Mouse (Mus musculus) embryonic facial prominence, embryonic 11.5 days (tissue): ENCODE results near the gene Rnf43. TPM values are rescaled to one million over a fixed set of nuclear protein-coding genes. Genes with fewer than 3 reads are reported as not detected.

Source experiments
- ATAC-seq: fragments of 200-750 bp; cut with Nextera tagmentation; replicated peaks from 2 replicates; pipeline ENCODE4 v1.8.0; 2017; ENCODE audit warnings: low read depth; ENCODE audit not compliant: insufficient number of reproducible peaks, low FRiP score, low TSS enrichment
- DNase-seq: peaks from one replicate; pipeline ENCODE4 v3.0.0-alpha.2; 2015; ENCODE audit warnings: low spot score
- H3K27ac ChIP-seq: fragments of 300-500 bp; sonication (generic); replicated peaks from 2 replicates; pipeline ENCODE4 v1.5.1; 2014; ENCODE audit warnings: mild to moderate bottlenecking, low read depth, low read length, control low read depth
- H3K27me3 ChIP-seq: fragments of 300-500 bp; sonication (generic); 2 replicates; pipeline ENCODE4 v1.6.1; 2014; ENCODE audit warnings: mild to moderate bottlenecking, low read length, moderate library complexity, mixed read lengths; ENCODE audit not compliant: control insufficient read depth, insufficient read depth
- H3K36me3 ChIP-seq: fragments of 300-500 bp; sonication (generic); replicated peaks from 2 replicates; pipeline ENCODE4 v1.6.1; 2014; ENCODE audit warnings: low read depth, mild to moderate bottlenecking, low read length, moderate library complexity, mixed read lengths; ENCODE audit not compliant: control insufficient read depth, insufficient read depth
- H3K4me1 ChIP-seq: fragments of 300-500 bp; sonication (generic); 2 replicates; pipeline ENCODE4 v1.6.1; 2014; ENCODE audit warnings: low read length, mixed read lengths; ENCODE audit not compliant: control insufficient read depth, insufficient read depth
- H3K4me2 ChIP-seq: fragments of 300-500 bp; sonication (generic); 2 replicates; pipeline ENCODE4 v1.6.1; 2014; ENCODE audit warnings: low read depth, mild to moderate bottlenecking, control low read depth, low read length, moderate library complexity
- H3K4me3 ChIP-seq: fragments of 300-500 bp; sonication (generic); 2 replicates; pipeline ENCODE4 v1.5.1; 2014; ENCODE audit warnings: low read depth, low read length, control low read depth
- H3K9ac ChIP-seq: fragments of 300-500 bp; sonication (generic); replicated peaks from 2 replicates; pipeline ENCODE4 v1.6.1; 2014; ENCODE audit warnings: mild to moderate bottlenecking, control low read depth, low read length
- H3K9me3 ChIP-seq: fragments of 300-500 bp; sonication (generic); replicated peaks from 2 replicates; pipeline ENCODE4 v1.6.1; 2016; ENCODE audit warnings: mild to moderate bottlenecking, low read length, inconsistent platforms, mixed read lengths; ENCODE audit not compliant: control insufficient read depth
- WGBS: fragments of 180-500 bp; shearing (Covaris S2); extraction: QIAGEN DNeasy Blood & Tissue Kit; methylation state at CpG from one replicate; pipeline ENCODE4 v1.1.7; 2014; 5-methylcytosine and 5-hydroxymethylcytosine counted together
- polyA plus RNA-seq: library from polyadenylated mRNA; unstranded; fragments of >200 nt; fragmentation: Nextera tagmentation; extraction: Ambion mirVana; gene quantifications from 2 replicates; pipeline ENCODE4 v1.2.1, GENCODE M21; 2014

Gene Rnf43
- polyA plus RNA-seq, 1 experiment from 2014 or later, result 2.0 TPM

GRCm38 (mm10) chr11:87744964-87745363 lies 82.4 kb downstream of the Rnf43 start:
- DNase-seq (no peak), ATAC-seq (no peak)
- H3K36me3 ChIP-seq, result 0 out of 2 replicates have a peak, but pooled peaks cover 2% of the 10 kb centered on the region
- no peaks in the 10 kb centered on the region for H3K4me1 ChIP-seq
- no peak overlapping the region for H3K4me2 ChIP-seq
- no peaks in the 10 kb centered on the region for H3K27me3 ChIP-seq
- no peak overlapping the region for H3K27ac ChIP-seq
- H3K9me3 ChIP-seq, result no peaks in the 10 kb centered on the region
- WGBS, result 89% methylated on average over 4 of the region's 4 CpGs
- no peak overlapping the region for H3K9ac ChIP-seq
- H3K4me3 ChIP-seq, result no peak overlapping the region

GRCm38 (mm10) chr11:87745632-87746555 lies 83.4 kb downstream of the Rnf43 start:
- no peaks in the 10 kb centered on the region for H3K4me1 ChIP-seq
- 0 out of 2 replicates have a peak, but pooled peaks cover 2% of the 10 kb centered on the region for H3K36me3 ChIP-seq
- H3K27me3 ChIP-seq, result no peaks in the 10 kb centered on the region
- H3K9ac ChIP-seq, result no peak overlapping the region
- no peak overlapping the region for H3K27ac ChIP-seq
- no peaks in the 10 kb centered on the region for H3K9me3 ChIP-seq
- WGBS, result 81% methylated on average over 9 of the region's 9 CpGs
- ATAC-seq (no peak), DNase-seq (no peak)
- no peak overlapping the region for H3K4me3 ChIP-seq
- no peak overlapping the region for H3K4me2 ChIP-seq

- no peak overlapping the region for H3K4me2 ChIP-seq
- H3K4me1 ChIP-seq, result no peaks in the 10 kb centered on the region
- H3K27me3 ChIP-seq, result no peaks in the 10 kb centered on the region
- no peak overlapping the region for H3K9ac ChIP-seq
- H3K9me3 ChIP-seq, result no peaks in the 10 kb centered on the region
- WGBS, result 87% methylated on average over 4 of the region's 5 CpGs
- no peak overlapping the region for H3K4me3 ChIP-seq
- no peak overlapping the region for H3K27ac ChIP-seq
- 0 out of 2 replicates have a peak, but pooled peaks cover 2% of the 10 kb centered on the region for H3K36me3 ChIP-seq
- DNase-seq (no peak), ATAC-seq (no peak)
These were observed 84.8 kb downstream of the Rnf43 start for GRCm38 (mm10) chr11:87747312-87747711.

- DNase-seq (no peak), ATAC-seq (no peak)
- no peak overlapping the region for H3K27ac ChIP-seq
- no peaks in the 10 kb centered on the region for H3K27me3 ChIP-seq
- no peak overlapping the region for H3K9ac ChIP-seq
- no peaks in the 10 kb centered on the region for H3K4me1 ChIP-seq
- H3K36me3 ChIP-seq, result 0 out of 2 replicates have a peak, but pooled peaks cover 2% of the 10 kb centered on the region
- no peak overlapping the region for H3K4me2 ChIP-seq
- H3K9me3 ChIP-seq, result no peaks in the 10 kb centered on the region
- H3K4me3 ChIP-seq, result no peak overlapping the region
- 92% methylated on average over 7 of the region's 7 CpGs for WGBS
These were observed 85.2 kb downstream of the Rnf43 start for GRCm38 (mm10) chr11:87747716-87748115.

- no peaks in the 10 kb centered on the region for H3K27me3 ChIP-seq
- 36% methylated on average over 19 of the region's 19 CpGs for WGBS
- no peak overlapping the region for H3K4me3 ChIP-seq
- no peaks in the 10 kb centered on the region for H3K9me3 ChIP-seq
- ATAC-seq (no peak), DNase-seq (no peak)
- no peak overlapping the region for H3K9ac ChIP-seq
- no peak overlapping the region for H3K27ac ChIP-seq
- 0 out of 2 replicates have a peak, but pooled peaks cover 2% of the 10 kb centered on the region for H3K36me3 ChIP-seq
- no peaks in the 10 kb centered on the region for H3K4me1 ChIP-seq
- H3K4me2 ChIP-seq, result no peak overlapping the region; the same call in 1 of the 2 replicates
These were observed 85.9 kb downstream of the Rnf43 start for GRCm38 (mm10) chr11:87748132-87749119.

- Histone ChIP-seq H3K9me3 (no peaks in the 10 kb centered on the region), H3K27me3 (no peaks in the 10 kb centered on the region), H3K36me3 (no peaks in the 10 kb centered on the region), H3K9ac (no peak overlapping the region), H3K4me1 (no peaks in the 10 kb centered on the region), H3K4me3 (no peak overlapping the region), H3K27ac (no peak overlapping the region), H3K4me2 (no peak overlapping the region)
- ATAC-seq (no peak), DNase-seq (no peak)
- 62% methylated on average over 18 of the region's 18 CpGs for WGBS
These were observed 86.9 kb downstream of the Rnf43 start for GRCm38 (mm10) chr11:87749192-87750042.

GRCm38 (mm10) chr11:87750043-87750421 lies 87.5 kb downstream of the Rnf43 start:
- no peak overlapping the region for H3K4me2 ChIP-seq
- no peak overlapping the region for H3K4me3 ChIP-seq
- no peak for ATAC-seq
- H3K36me3 ChIP-seq, result no peaks in the 10 kb centered on the region
- WGBS, result 84% methylated on average over 11 of the region's 11 CpGs
- no peaks in the 10 kb centered on the region for H3K27me3 ChIP-seq
- no peak overlapping the region for H3K9ac ChIP-seq
- no peaks in the 10 kb centered on the region for H3K9me3 ChIP-seq
- DNase-seq, result no peak
- no peaks in the 10 kb centered on the region for H3K4me1 ChIP-seq
- no peak overlapping the region for H3K27ac ChIP-seq
